Mouse (Mus musculus) heart, embryonic 10.5 days (tissue): ENCODE measurements around the gene Camsap3. TPM values are rescaled to one million over a fixed set of nuclear protein-coding genes. Genes with fewer than 3 reads are reported as not detected.
"Not testable (repeated sequence)": the region's sequence is repeated elsewhere in the genome, so short reads cannot be mapped to it uniquely, and the experiment has no call there.

ENCODE experiments used
- DNase-seq: peaks from one replicate; pipeline ENCODE4 v3.0.0-alpha.2; 2017; ENCODE audit warnings: low spot score
- H3K27ac ChIP-seq: fragments of 300-500 bp; sonication (generic); 2 replicates; pipeline ENCODE4 v1.5.1; 2016; ENCODE audit warnings: mild to moderate bottlenecking
- H3K27me3 ChIP-seq: fragments of 300-500 bp; sonication (generic); 2 replicates; pipeline ENCODE4 v1.6.1; 2016; ENCODE audit warnings: mild to moderate bottlenecking; ENCODE audit not compliant: poor library complexity, insufficient read depth, severe bottlenecking
- H3K36me3 ChIP-seq: fragments of 300-500 bp; sonication (generic); 2 replicates; pipeline ENCODE4 v1.6.1; 2016; ENCODE audit warnings: mild to moderate bottlenecking, moderate library complexity
- H3K4me1 ChIP-seq: fragments of 300-500 bp; sonication (generic); 2 replicates; pipeline ENCODE4 v1.6.1; 2016; ENCODE audit warnings: mild to moderate bottlenecking
- H3K4me3 ChIP-seq: fragments of 300-500 bp; sonication (generic); 2 replicates; pipeline ENCODE4 v1.5.1; 2016; ENCODE audit warnings: mild to moderate bottlenecking, moderate library complexity
- H3K9me3 ChIP-seq: fragments of 300-500 bp; sonication (generic); 2 replicates; pipeline ENCODE4 v1.6.1; 2016; ENCODE audit warnings: mild to moderate bottlenecking, moderate library complexity
- WGBS: fragments of 180-500 bp; shearing (Covaris S2); methylation state at CpG from one replicate; pipeline ENCODE4 v1.1.7; 2016; 5-methylcytosine and 5-hydroxymethylcytosine counted together
- polyA plus RNA-seq: library from polyadenylated mRNA; unstranded; fragments of >200 nt; fragmentation: Nextera tagmentation; extraction: Ambion mirVana; gene quantifications from 2 replicates; pipeline ENCODE4 v1.2.1, GENCODE M21; 2016

Camsap3 gene
- polyA plus RNA-seq, 1 experiment from 2014 or later, result 3.9 TPM

GRCm38 (mm10) chr8:3579390-3580364 lies 7.4 kb upstream of the Camsap3 start:
- no peak for DNase-seq
- Histone ChIP-seq H3K27me3 (0 out of 2 replicates have a peak, but pooled peaks cover 3% of the 10 kb centered on the region), H3K27ac (no peak overlapping the region), H3K36me3 (no peaks in the 10 kb centered on the region), H3K4me1 (no peaks in the 10 kb centered on the region), H3K4me3 (no peak overlapping the region), H3K9me3 (no peaks in the 10 kb centered on the region)
- 79% methylated on average over 9 of the region's 9 CpGs for WGBS

- not testable (repeated sequence) for H3K27ac ChIP-seq, H3K9me3 ChIP-seq, H3K4me3 ChIP-seq, H3K36me3 ChIP-seq, H3K4me1 ChIP-seq, DNase-seq
- WGBS, result 71% methylated on average over 2 of the region's 3 CpGs
- peaks cover 11% of the 10 kb centered on the region for H3K27me3 ChIP-seq
Measured at GRCm38 (mm10) chr8:3581961-3582360, 5.1 kb upstream of the Camsap3 start.

DNA sequence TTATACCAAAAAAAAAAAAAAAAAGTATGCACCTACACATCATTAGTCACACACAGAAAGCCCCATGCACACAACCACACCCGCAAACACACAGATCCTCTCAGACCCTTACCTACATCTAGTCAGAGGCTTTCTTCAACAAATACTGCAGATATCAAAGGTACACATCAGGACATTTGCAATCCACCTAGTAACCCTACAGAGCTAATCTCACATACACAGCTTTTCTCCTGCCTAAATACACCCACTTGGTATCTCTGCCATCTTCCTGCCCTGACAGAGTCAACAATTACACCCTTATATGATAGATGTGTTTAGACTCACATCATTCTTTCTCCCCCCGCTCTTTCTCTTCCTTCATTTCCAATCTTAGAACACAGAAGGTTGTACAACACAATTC lies 641 bp upstream of the Camsap3 start:
- no peak overlapping the region for H3K27ac ChIP-seq
- no peak overlapping the region for H3K4me3 ChIP-seq
- H3K36me3 ChIP-seq, result no peaks in the 10 kb centered on the region
- DNase-seq, result no peak
- H3K4me1 ChIP-seq, result peaks cover 7% of the 10 kb centered on the region
- WGBS, result 85% methylated on average over 2 of the region's 2 CpGs
- H3K27me3 ChIP-seq, result peaks cover 19% of the 10 kb centered on the region
- H3K9me3 ChIP-seq, result no peaks in the 10 kb centered on the region

DNA sequence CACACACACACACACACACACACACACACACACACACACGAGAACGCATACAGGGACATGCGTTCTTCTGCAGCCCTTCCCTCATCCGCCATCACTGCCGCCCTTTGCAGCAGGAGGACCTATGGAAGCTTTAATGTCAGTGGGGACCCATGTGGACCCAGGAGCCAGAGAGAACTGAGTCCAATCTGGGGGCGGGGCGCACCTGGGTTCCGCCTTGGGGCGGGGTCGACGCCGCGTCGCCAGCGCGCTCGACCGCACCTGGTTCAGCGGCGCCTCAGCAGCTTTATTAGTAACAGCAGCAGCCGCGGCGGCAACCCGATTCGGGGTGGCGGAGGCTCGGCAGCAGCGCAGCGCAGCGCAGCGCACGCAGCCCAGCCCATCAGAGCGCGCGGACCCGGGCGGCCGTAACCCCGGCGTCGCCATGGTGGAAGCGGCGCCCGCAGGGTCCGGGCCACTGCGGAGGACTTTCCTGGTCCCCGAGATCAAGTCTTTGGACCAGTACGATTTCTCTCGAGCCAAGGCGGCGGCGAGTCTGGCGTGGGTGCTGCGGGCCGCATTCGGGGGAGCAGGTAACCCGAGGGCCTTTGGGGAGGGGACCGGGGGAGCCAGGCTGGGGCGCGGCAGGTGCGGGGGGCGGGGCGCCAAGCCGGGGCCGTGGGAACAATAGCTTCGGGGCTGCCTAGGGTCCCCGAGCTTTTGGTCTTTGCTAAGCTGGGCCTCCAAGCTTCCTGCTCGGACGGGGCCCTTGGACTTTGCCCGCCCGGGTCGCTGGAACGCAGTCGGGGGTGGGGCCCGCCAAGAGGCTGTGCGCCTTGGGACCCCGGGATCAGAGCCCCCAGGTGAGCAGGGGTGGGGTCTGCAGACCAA lies 531 bp downstream of the Camsap3 start:
- Histone ChIP-seq H3K27me3 (peaks cover 19% of the 10 kb centered on the region), H3K27ac (peak overlapping the region; percentile 81), H3K4me3 (peak overlapping the region; percentile 74), H3K36me3 (no peaks in the 10 kb centered on the region), H3K9me3 (no peaks in the 10 kb centered on the region), H3K4me1 (peaks cover 7% of the 10 kb centered on the region)
- DNase-seq, result no peak
- under 1% methylated on average over 77 of the region's 77 CpGs for WGBS

- Histone ChIP-seq H3K27me3 (peaks cover 19% of the 10 kb centered on the region), H3K4me3 (peak overlapping the region; percentile 74), H3K27ac (peak overlapping the region; percentile 81), H3K36me3 (no peaks in the 10 kb centered on the region), H3K4me1 (peaks cover 7% of the 10 kb centered on the region), H3K9me3 (no peaks in the 10 kb centered on the region)
- no peak for DNase-seq
- 9% methylated on average over 11 of the region's 11 CpGs for WGBS
Measured at GRCm38 (mm10) chr8:3588258-3588633, 1.2 kb downstream of the Camsap3 start.

- Histone ChIP-seq H3K27ac (no peak overlapping the region), H3K27me3 (0 out of 2 replicates have a peak, but pooled peaks cover 4% of the 10 kb centered on the region), H3K36me3 (no peaks in the 10 kb centered on the region), H3K4me3 (no peak overlapping the region), H3K9me3 (no peaks in the 10 kb centered on the region), H3K4me1 (0 out of 2 replicates have a peak, but pooled peaks cover 9% of the 10 kb centered on the region)
- no peak for DNase-seq
- 51% methylated on average over 3 of the region's 3 CpGs for WGBS
Measured at GRCm38 (mm10) chr8:3593470-3593869, 6.4 kb downstream of the Camsap3 start.

GRCm38 (mm10) chr8:3594466-3594865 lies 7.4 kb downstream of the Camsap3 start:
- no peaks in the 10 kb centered on the region for H3K36me3 ChIP-seq
- WGBS, result 80% methylated on average over 2 of the region's 2 CpGs
- H3K9me3 ChIP-seq, result no peaks in the 10 kb centered on the region
- 0 out of 2 replicates have a peak, but pooled peaks cover 9% of the 10 kb centered on the region for H3K4me1 ChIP-seq
- no peak overlapping the region for H3K4me3 ChIP-seq
- no peak for DNase-seq
- no peak overlapping the region for H3K27ac ChIP-seq
- H3K27me3 ChIP-seq, result no peaks in the 10 kb centered on the region

GRCm38 (mm10) chr8:3598054-3598453 lies 11.0 kb downstream of the Camsap3 start:
- no peak for DNase-seq
- Histone ChIP-seq H3K27ac (no peak overlapping the region), H3K4me1 (0 out of 2 replicates have a peak, but pooled peaks cover 9% of the 10 kb centered on the region), H3K4me3 (no peak overlapping the region), H3K27me3 (no peaks in the 10 kb centered on the region), H3K36me3 (no peaks in the 10 kb centered on the region), H3K9me3 (no peaks in the 10 kb centered on the region)
- 65% methylated on average over 3 of the region's 3 CpGs for WGBS

DNA sequence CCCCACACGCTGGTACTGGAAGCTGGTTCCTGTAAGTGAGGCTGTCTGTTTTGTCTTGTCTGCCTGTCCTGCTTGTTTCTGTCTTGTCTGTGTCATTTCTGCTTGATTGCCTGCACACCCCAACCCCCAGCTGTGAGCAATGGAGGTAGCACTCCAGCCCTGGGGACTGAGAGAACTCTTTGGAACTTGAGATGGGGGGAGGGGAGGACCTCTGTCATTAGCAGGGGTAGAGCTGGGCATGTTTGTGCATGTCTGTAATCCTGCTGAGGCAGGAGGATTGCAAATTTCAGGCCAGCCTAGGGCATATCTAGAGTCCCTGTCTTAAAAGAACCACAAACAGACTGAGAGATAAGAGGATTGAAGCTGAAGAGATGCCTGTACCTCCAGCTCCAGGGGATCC lies 12.1 kb downstream of the Camsap3 start:
- WGBS, result 57% methylated on average over 1 of the region's 1 CpGs
- Histone ChIP-seq H3K4me3 (no peak overlapping the region), H3K36me3 (0 out of 2 replicates have a peak, but pooled peaks cover 1% of the 10 kb centered on the region)

DNA sequence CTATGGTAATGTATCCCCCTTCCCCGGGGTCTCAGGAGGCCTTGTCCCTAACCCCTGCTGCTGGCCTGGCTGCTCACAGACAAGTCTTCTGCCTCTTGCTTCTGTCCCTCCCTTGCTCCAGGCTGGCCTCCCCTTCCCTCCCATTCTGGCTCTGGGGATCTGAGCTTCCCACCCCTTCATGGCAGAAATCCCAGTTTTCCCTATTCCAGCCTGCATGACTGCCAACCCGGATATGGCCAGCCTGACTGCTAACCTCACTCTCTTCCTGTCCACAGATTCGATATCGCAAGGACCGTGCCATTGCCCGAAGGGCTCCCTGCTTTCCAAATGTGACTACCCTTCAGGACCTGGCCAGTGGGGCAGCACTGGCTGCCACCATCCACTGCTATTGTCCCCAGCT lies 13.3 kb downstream of the Camsap3 start:
- Histone ChIP-seq H3K27me3 (no peaks in the 10 kb centered on the region), H3K9me3 (no peaks in the 10 kb centered on the region), H3K4me3 (no peak overlapping the region), H3K36me3 (0 out of 2 replicates have a peak, but pooled peaks cover 6% of the 10 kb centered on the region), H3K27ac (no peak overlapping the region), H3K4me1 (no peaks in the 10 kb centered on the region)
- WGBS, result 74% methylated on average over 6 of the region's 6 CpGs
- DNase-seq, result peak; percentile 65

More for the DNA sequence above, 12.1 kb downstream of the Camsap3 start:
- no peak overlapping the region for H3K27ac ChIP-seq
- no peaks in the 10 kb centered on the region for H3K27me3 ChIP-seq
- H3K9me3 ChIP-seq, result no peaks in the 10 kb centered on the region
- no peaks in the 10 kb centered on the region for H3K4me1 ChIP-seq
- no peak for DNase-seq

GRCm38 (mm10) chr8:3603439-3603838 lies 16.3 kb downstream of the Camsap3 start:
- Histone ChIP-seq H3K9me3 (no peaks in the 10 kb centered on the region), H3K27me3 (no peaks in the 10 kb centered on the region), H3K4me1 (0 out of 2 replicates have a peak, but pooled peaks cover 2% of the 10 kb centered on the region), H3K27ac (no peak overlapping the region), H3K36me3 (peaks cover 16% of the 10 kb centered on the region), H3K4me3 (no peak overlapping the region)
- DNase-seq, result peak; percentile 73
- 66% methylated on average over 13 of the region's 13 CpGs for WGBS

GRCm38 (mm10) chr8:3606593-3606992 lies 19.5 kb downstream of the Camsap3 start:
- peaks cover 48% of the 10 kb centered on the region for H3K36me3 ChIP-seq
- no peaks in the 10 kb centered on the region for H3K27me3 ChIP-seq
- WGBS, result 85% methylated on average over 16 of the region's 16 CpGs
- H3K27ac ChIP-seq, result no peak overlapping the region
- no peak overlapping the region for H3K4me3 ChIP-seq
- no peaks in the 10 kb centered on the region for H3K9me3 ChIP-seq
- no peak for DNase-seq
- 0 out of 2 replicates have a peak, but pooled peaks cover 2% of the 10 kb centered on the region for H3K4me1 ChIP-seq
